Mouse (Mus musculus): Measurements from ENCODE around the gene Ano9.

The Ano9 gene

DNA sequence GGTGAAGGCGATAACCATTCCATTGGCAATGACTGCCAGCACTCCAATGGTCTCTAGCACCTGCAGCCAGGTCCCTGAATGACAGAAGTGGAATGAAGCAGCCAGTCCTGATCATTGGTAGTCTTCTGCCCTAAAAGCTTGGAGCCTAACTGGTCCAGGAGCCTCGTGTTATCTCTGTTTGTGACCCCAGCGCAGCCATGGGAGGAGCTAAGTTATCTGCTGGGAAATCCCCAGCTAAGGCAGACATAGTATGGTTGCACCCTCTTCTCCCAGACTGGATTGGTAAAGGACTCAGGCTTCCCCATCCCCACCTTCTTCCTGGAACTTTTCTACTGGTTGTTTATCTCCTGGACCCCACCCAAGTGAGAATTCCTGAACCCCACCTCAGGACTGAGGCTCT, 14.4 kb downstream of the Ano9 start:
- DNase-seq (ENCODE audit: low spot score in 2 of 2), result no peak

GRCm38 (mm10) chr7:141099911-141100691, 17.5 kb downstream of the Ano9 start, which contains the start of gene Sigirr:
TSS of gene Sigirr (minus strand) at chr7:141100572.
- peak; percentile 17 to 37 for DNase-seq (ENCODE audit: low spot score in 2 of 2)

DNA sequence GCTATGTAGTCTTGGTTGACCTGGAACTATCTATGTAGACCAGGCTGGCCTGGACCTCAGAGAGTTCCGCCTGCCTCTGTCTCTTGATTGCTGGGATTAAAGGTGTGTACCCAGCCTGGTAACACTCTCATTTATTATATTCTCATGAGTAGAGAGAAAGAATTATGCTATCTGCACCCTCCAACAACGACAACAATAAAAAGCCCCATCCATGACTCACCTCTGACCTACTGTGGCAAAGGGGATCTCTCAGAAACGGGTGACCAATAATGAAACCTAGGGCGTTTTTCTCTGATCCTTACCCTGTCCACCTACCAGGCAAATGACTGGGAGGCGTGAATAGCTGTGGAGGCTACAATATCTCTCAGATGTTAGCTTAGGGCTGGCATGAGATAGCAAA, 20.4 kb downstream of the Ano9 start:
- no peak for DNase-seq (ENCODE audit: low spot score in 2 of 2)

DNA sequence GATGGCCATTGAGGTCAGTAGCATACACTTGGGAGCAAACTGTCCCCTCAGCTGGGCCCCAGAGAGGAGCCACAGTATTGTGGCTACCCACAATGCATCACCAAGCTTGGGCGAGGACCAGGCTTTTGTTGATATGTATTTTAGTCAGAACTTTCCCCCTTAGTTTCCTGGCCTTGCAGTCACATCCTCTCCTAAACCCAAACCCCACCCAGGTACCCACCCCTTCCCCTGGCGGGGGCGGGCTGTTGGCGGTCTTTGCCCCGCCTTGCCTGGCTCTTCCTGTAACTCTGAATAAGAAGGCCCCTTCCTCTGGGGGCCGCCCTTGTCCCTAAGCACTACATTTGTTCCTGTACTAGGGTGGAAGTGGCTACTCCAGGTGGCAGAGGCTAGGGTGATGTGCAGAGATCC, 21.0 kb downstream of the Ano9 start:
- DNase-seq (ENCODE audit: low spot score in 2 of 2), result no peak

- no peak for DNase-seq (ENCODE audit: low spot score in 2 of 2)
Measured at GRCm38 (mm10) chr7:141096021-141096420, 21.6 kb downstream of the Ano9 start.

GRCm38 (mm10) chr7:141094487-141095205, 23.0 kb downstream of the Ano9 start:
- DNase-seq (ENCODE audit: low spot score in 2 of 2), result no peak

DNA sequence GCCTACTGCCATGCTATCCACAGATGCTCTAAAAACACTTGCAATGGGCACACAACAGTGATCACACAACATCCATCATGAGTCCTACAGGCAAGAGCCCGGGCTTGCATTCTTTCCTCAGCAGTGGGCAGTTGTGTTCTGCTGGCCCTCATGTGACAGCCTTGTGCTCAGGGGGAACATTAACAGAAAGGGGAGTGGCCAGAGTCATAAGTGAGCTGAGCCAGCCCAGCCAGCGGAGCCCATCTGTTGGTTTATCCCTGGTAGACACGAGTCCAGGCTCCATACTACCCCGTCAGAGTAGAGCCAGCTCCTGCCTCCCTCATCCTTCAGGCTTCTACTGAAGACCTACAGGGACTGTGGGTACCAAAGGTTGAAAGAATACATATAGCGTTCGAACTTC, 23.7 kb downstream of the Ano9 start:
- DNase-seq (ENCODE audit: low spot score in 2 of 2), result no peak

GRCm38 (mm10) chr7:141092051-141092735, 25.4 kb downstream of the Ano9 start:
- DNase-seq (ENCODE audit: low spot score in 2 of 2), result peak; percentile 21 to 31

- no peak for DNase-seq (ENCODE audit: low spot score in 2 of 2)
Measured at GRCm38 (mm10) chr7:141090228-141090627, 27.4 kb downstream of the Ano9 start.

GRCm38 (mm10) chr7:141088473-141088872, 29.1 kb downstream of the Ano9 start:
- no peak for DNase-seq (ENCODE audit: low spot score in 2 of 2)

GRCm38 (mm10) chr7:141087894-141088293, 29.7 kb downstream of the Ano9 start:
- DNase-seq (ENCODE audit: low spot score in 2 of 2), result no peak

DNA sequence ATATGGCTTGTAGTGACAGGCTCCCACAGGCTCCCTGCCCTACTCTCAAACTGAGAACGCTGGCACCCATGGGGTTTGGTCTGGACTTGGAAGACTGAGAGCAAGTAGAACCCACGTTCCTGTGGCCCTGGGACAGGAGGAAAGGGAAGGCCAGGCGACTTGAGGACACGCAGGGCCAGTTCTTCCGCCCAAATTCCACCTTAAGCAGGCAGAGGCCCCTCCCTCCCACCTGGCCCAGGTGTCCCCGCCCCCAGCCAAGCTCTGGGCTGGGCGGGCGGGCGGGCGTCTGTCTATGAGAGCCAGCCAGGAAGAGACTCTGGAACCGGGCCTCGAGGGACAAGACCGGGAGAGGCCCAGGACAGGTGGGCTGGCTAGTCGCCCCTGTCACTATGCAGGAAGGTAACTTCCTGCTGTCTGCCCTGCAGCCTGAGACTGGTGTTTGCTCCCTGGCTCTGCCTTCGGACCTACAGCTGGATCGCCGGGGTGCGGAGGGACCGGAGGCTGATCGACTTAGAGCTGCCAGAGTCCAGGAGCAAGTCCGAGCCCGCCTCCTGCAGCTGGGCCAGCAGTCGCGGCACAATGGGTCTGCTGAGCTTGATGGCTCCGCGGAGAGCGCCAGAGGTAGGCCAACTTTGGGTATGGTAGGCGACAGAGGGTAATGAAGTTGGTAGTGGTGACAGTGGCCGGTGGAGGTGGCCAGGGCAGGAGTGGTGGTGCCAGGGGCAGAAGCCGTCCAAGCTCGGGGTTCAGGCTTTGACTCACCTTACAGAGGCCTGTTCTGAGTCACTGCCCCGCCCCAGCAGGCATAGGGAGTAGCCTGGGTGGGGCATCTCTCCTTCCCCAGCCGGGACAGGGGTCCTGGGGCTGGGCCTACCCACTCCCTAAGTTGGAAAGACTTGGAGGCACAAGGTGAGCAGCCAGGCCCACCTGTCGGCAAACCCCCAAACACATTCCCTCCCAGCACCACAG, 37.8 kb downstream of the Ano9 start:
- no peak for DNase-seq (ENCODE audit: low spot score in 2 of 2)

GRCm38 (mm10) chr7:141078876-141079275, 38.7 kb downstream of the Ano9 start:
- no peak for DNase-seq (ENCODE audit: low spot score in 2 of 2)

DNA sequence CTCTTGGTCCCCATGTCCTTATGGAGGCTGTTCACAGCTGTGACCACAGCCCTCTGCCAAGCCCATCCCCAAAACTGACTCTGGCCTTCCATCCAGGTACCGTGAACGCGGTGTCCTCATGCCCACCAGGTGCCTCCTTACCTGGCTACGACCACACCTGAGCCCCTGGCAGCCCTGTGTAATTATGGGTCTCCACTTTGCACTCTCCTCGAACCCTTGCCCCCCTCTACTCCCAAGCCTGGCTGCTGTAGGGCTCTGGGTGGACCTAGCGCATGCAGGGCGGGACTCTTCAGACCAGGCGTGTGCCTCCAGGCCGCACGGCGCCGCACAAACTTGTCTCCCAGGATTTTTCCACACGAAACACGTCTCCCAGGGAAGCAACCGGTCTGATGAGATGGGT, 39.8 kb downstream of the Ano9 start, which contains the start of gene Pkp3:
TSS of gene Pkp3 (plus strand) at position 378 of the 400 bp plus-strand sequence.
- DNase-seq (ENCODE audit: low spot score in 2 of 2), result no peak

- peak in 1 of 2 experiments; percentile 39 for DNase-seq (ENCODE audit: low spot score in 2 of 2)
Measured at GRCm38 (mm10) chr7:141073782-141074181, 43.8 kb downstream of the Ano9 start.

DNA sequence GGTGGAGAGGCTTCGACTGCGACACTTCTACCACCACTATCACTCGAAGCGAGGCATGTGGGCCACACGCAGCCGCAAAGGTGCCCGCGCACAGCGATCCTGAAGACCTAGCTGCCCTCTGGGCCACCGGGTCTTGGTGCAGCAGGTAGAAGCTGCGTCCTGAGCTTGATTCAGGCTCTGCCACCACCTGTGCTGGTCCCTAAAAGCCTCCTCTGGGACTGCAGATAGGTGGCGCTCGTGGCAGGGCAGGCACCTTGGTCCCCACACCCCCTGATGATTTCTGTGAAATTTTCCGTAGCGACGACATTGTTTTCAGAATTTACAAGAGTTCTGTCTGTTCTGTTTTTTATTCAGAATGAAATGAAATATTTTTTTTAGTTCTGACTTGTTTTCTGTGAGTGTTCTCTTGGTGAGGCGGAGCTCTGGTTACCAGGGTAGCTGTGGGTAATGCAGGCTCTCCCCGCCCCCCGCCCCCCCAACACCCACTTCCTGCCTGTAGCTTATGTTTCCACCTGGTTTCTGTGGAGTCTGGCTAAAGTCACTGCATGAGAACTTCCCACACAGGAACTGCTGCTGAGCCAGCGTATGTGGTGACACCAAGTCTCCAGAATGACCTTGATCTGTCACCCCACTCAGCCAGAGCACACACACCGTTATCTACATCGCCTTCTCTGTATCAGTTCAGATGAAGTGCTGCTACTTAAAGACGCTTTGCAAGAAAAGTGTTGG, 45.4 kb downstream of the Ano9 start:
- DNase-seq (ENCODE audit: low spot score in 2 of 2), result no peak

DNA sequence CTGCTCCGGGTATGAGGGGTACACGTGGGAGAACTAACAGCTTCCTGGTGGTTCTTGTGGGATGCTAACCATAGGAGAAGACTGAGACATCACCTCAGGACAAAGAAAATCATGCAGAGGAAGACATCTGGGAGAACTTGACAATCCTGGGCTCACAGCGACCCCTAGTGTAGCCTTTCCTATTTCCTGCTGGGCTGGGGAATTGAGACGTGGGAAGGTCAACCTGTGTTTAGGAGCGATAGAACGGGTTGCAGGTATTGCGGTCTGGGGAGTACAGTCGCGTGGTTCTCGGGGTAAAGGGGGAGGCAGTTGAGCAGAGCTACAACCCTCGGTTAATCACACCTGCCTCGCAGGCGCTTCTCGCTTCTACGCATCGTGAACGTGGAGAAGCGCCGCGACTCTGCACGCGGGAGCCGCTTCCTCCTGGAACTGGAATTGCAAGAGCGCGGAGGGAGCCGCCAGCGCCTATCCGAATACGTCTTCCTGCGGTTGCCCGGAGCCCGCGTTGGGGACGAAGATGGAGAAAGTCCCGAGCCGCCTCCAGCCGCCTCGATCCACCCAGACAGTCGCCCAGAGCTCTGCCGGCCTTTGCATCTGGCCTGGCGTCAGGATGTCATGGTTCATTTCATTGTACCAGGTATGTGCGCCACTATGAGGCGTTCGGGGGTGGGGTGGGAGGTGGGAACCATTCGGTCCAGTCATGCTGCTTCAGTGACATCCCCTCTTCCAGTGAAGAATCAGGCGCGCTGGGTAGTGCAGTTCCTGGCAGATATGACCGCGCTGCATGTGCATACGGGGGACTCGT, 47.3 kb downstream of the Ano9 start:
- DNase-seq (ENCODE audit: low spot score in 2 of 2), result peak; percentile 78 to 82

DNA sequence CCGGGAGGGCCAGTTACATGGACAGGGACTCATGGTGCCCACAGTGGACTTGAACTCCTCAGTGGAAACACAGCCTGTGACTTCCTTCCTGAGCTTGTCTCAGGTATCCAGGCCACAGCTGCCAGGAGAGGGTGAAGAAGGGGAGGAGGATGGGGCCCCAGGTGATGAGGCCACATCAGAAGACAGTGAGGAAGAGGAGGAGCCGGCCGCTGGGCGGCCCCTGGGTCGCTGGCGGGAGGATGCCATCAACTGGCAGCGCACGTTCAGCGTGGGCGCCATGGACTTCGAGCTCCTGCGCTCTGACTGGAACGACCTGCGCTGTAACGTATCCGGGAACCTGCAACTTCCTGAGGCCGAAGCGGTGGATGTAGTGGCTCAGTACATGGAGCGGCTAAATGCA, 49.3 kb downstream of the Ano9 start:
- no peak for DNase-seq (ENCODE audit: low spot score in 2 of 2)

- no peak for DNase-seq (ENCODE audit: low spot score in 2 of 2)
Measured at GRCm38 (mm10) chr7:141064576-141064975, 53.0 kb downstream of the Ano9 start.

DNA sequence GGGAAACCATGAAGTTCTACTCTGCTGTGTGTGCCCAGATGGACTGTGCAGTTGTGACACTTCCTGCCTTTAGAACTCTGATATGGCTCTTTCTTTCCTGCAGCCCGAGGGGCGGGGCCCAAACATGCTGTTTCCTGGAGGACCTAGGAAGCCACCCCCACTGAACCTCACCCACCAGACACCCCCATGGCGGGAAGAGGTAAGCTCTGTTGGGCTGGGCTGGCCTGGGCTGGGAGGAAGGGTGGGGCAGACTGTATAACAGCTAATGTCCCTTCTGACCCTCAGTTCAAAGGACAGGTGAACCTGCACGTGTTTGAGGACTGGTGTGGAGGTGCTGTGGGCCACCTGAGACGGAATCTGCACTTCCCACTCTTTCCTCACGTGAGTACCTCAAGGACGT, 53.4 kb downstream of the Ano9 start:
- no peak for DNase-seq (ENCODE audit: low spot score in 2 of 2)

Measured in frontal cortex, postnatal 36 days (tissue).